Mouse (Mus musculus): ENCODE measurements around the gene Gpr173. TPM values are rescaled to one million over a fixed set of nuclear protein-coding genes. Genes with fewer than 3 reads are reported as not detected.

The Gpr173 gene
- total and polyA plus RNA-seq, 3 experiments: not detected

DNA sequence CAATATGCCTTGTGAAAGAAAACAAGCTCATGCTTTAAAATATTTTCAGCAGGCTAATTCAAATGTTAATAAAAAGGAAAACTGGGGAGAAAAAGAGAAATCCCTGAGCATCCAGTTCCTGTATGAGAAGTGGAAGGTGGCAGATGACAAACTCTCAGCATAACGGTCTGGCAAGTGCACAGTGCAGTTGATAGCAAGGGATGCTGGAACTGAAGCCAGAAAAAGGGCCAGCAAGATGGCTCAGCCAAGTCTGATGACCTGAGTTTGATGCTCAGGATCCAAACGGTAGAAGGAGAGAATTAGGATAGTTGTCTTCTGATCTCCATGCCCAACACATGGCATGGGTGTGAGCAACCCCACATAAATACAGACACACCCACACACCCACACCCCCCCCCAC lies 31.6 kb upstream of the Gpr173 start:
- dilution Hi-C loops (cut with MboI; ENCODE audit: extremely low pct_ligation_motif_present, extremely low pct_unique_long_range_greater_than_20kb, low sequenced_read_pairs): no loop called here
- H3K79me2 ChIP-seq (replicated peaks; ENCODE audit: control insufficient read depth, extremely low read depth, insufficient read depth, poor library complexity, severe bottlenecking): no peaks in the 10 kb centered on the region
- no peak for DNase-seq (ENCODE audit: extremely low read depth)
- no peaks in the 10 kb centered on the region for H3K9me3 ChIP-seq (replicated peaks; ENCODE audit: low read length)
- H3K4me1 ChIP-seq (ENCODE audit: control insufficient read depth in 1 of 2, insufficient read depth in 2 of 2): peaks cover 0 to 6% of the 10 kb centered on the region in 2 experiments; a peak in 2 of 4 replicates
- H3K27me3 ChIP-seq (replicated peaks): no peaks in the 10 kb centered on the region
- TF ChIP-seq ZNF384 (IDR thresholded peaks at IDR 0.05; ENCODE audit: low read depth, low read length) (no peak), SIN3A (IDR thresholded peaks at IDR 0.05; ENCODE audit: low read length) (no peak), MXI1 (IDR thresholded peaks at IDR 0.05; ENCODE audit: low read depth, low read length) (no peak), CHD1 (IDR thresholded peaks at IDR 0.05; ENCODE audit: low read depth, low read length) (no peak), CTCF (conservative IDR thresholded peaks at IDR 0.05 in 1 of 2, IDR thresholded peaks at IDR 0.05 in 1 of 2; ENCODE audit: low read depth in 2 of 2, low read length in 2 of 2) (no peak), PAX5 (IDR thresholded peaks at IDR 0.05; ENCODE audit: low read length) (no peak), ZMIZ1 (IDR thresholded peaks at IDR 0.05; ENCODE audit: low read depth, low read length) (no peak), MAX (IDR thresholded peaks at IDR 0.05; ENCODE audit: low read length) (no peak), BHLHE40 (IDR thresholded peaks at IDR 0.05; ENCODE audit: low read depth, low read length) (no peak), EP300 (IDR thresholded peaks at IDR 0.05; ENCODE audit: low read length) (no peak), ETS1 (conservative IDR thresholded peaks at IDR 0.05; ENCODE audit: low read depth, low read length) (no peak), JUND (conservative IDR thresholded peaks at IDR 0.05; ENCODE audit: low read depth, low read length) (no peak), RCOR1 (conservative IDR thresholded peaks at IDR 0.05; ENCODE audit: low read depth, low read length) (no peak), RAD21 (IDR thresholded peaks at IDR 0.05; ENCODE audit: low read depth, low read length) (no peak), POLR2AphosphoS2 (IDR thresholded peaks at IDR 0.05; ENCODE audit: low read depth, low read length) (no peak), IRF4 (IDR thresholded peaks at IDR 0.05; ENCODE audit: low read depth, low read length) (no peak), KAT2A (IDR thresholded peaks at IDR 0.05; ENCODE audit: insufficient replicate concordance, low read length) (no peak), MAFK (IDR thresholded peaks at IDR 0.05; ENCODE audit: insufficient replicate concordance, low read length) (no peak), E2F4 (IDR thresholded peaks at IDR 0.05; ENCODE audit: insufficient replicate concordance, low read depth, low read length) (no peak), TBP (conservative IDR thresholded peaks at IDR 0.05; ENCODE audit: low read depth, low read length) (no peak)
- no peaks in the 10 kb centered on the region for H3K36me3 ChIP-seq (replicated peaks in 1 of 2; ENCODE audit: control insufficient read depth in 1 of 2, insufficient read depth in 1 of 2, low read length in 1 of 2)
- in situ Hi-C loops (cut with MboI; ENCODE audit: low pct_ligation_motif_present, low pct_unique_long_range_greater_than_20kb, low sequenced_read_pairs): no loop called here
- H3K9ac ChIP-seq (ENCODE audit: insufficient read depth, low read depth): no peak overlapping the region
- no peak overlapping the region for H3K27ac ChIP-seq (ENCODE audit: insufficient read depth, low read depth)
- no peak overlapping the region for H3K4me3 ChIP-seq (replicated peaks in 1 of 3; ENCODE audit: low read depth in 2 of 3, low read length in 2 of 3, poor library complexity in 1 of 3)
- no peak overlapping the region for H3K4me2 ChIP-seq (ENCODE audit: insufficient read depth, low read depth, poor library complexity, severe bottlenecking)

DNA sequence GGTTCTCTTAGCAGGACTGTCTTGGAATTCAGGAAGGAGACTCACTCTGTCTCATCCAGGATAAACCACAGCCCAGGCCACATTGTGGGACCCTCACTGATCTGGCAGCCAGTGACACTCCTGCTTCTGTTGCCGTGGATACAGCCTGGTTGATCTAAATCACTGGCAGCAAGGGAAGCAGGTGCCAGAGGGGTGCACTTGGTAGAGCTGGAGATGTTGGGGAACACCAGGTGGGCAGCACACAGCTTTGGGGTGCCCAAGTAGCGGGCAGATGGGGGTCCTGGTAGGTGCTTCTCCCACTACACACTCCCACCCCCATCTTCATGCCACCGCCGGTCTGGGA lies 479 bp downstream of the Gpr173 start:
- H3K9ac ChIP-seq (ENCODE audit: insufficient read depth, low read depth): no peak overlapping the region
- no peak overlapping the region for H3K4me3 ChIP-seq (replicated peaks in 1 of 3; ENCODE audit: low read depth in 2 of 3, low read length in 2 of 3, poor library complexity in 1 of 3)
- no peaks in the 10 kb centered on the region for H3K9me3 ChIP-seq (replicated peaks; ENCODE audit: low read length)
- H3K79me2 ChIP-seq (replicated peaks; ENCODE audit: control insufficient read depth, extremely low read depth, insufficient read depth, poor library complexity, severe bottlenecking): no peaks in the 10 kb centered on the region
- dilution Hi-C loops (cut with MboI; ENCODE audit: extremely low pct_ligation_motif_present, extremely low pct_unique_long_range_greater_than_20kb, low sequenced_read_pairs): no loop called here
- H3K4me1 ChIP-seq (ENCODE audit: control insufficient read depth in 1 of 2, insufficient read depth in 2 of 2): no peaks in the 10 kb centered on the region
- in situ Hi-C loops (cut with MboI; ENCODE audit: low pct_ligation_motif_present, low pct_unique_long_range_greater_than_20kb, low sequenced_read_pairs): no loop called here
- H3K27me3 ChIP-seq (replicated peaks): no peaks in the 10 kb centered on the region
- DNase-seq (ENCODE audit: extremely low read depth): no peak
- H3K27ac ChIP-seq (ENCODE audit: insufficient read depth, low read depth): no peak overlapping the region
- TF ChIP-seq MAX (IDR thresholded peaks at IDR 0.05; ENCODE audit: low read length): no peak
- no peak for TF ChIP-seq PAX5 (IDR thresholded peaks at IDR 0.05; ENCODE audit: low read length)
- TF ChIP-seq MAZ (IDR thresholded peaks at IDR 0.05; ENCODE audit: low read depth, low read length): no peak
- H3K4me2 ChIP-seq (ENCODE audit: insufficient read depth, low read depth, poor library complexity, severe bottlenecking): no peak overlapping the region
- no peaks in the 10 kb centered on the region for H3K36me3 ChIP-seq (replicated peaks in 1 of 2; ENCODE audit: control insufficient read depth in 1 of 2, insufficient read depth in 1 of 2, low read length in 1 of 2)

Measured in CH12.LX (cell line).